Mouse (Mus musculus): Measurements from ENCODE around the gene Chrm4. TPM values are rescaled to one million over a fixed set of nuclear protein-coding genes. Genes with fewer than 3 reads are reported as not detected.
A peak's percentile ranks its signal among the peaks of the same experiment; 100 is the strongest.

Gene Chrm4
- 10 to 100 TPM; 44.0 to 51.3 TPM for total RNA-seq (2021)

DNA sequence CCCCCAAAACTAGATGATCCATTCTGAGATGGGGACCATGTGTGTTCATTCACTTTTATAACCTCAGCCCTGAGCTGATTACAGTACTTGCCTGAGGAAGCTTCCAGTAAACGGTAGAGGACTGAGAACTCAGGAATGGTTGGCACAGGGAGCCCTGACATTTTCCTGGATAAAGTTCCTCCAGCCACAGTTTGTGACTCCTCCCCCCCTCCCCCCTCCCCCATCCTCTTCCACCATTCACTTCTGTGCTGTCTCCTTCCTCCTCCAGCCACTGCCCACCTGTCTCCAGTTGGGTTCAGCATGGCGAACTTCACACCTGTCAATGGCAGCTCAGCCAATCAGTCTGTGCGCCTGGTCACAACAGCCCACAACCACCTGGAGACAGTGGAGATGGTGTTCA, at the start of gene Chrm4:
Gene Chrm4 (plus strand): TSS at position 301 of the 400 bp plus-strand sequence.
- intact Hi-C loops (cut with DNase I), result loop anchor here (5.0 kb wide), 2 partner anchors 35 to 130 kb away; no protein-coding TSS in a partner anchor
- no peak for DNase-seq (ENCODE audit: low spot score in 2 of 2)

DNA sequence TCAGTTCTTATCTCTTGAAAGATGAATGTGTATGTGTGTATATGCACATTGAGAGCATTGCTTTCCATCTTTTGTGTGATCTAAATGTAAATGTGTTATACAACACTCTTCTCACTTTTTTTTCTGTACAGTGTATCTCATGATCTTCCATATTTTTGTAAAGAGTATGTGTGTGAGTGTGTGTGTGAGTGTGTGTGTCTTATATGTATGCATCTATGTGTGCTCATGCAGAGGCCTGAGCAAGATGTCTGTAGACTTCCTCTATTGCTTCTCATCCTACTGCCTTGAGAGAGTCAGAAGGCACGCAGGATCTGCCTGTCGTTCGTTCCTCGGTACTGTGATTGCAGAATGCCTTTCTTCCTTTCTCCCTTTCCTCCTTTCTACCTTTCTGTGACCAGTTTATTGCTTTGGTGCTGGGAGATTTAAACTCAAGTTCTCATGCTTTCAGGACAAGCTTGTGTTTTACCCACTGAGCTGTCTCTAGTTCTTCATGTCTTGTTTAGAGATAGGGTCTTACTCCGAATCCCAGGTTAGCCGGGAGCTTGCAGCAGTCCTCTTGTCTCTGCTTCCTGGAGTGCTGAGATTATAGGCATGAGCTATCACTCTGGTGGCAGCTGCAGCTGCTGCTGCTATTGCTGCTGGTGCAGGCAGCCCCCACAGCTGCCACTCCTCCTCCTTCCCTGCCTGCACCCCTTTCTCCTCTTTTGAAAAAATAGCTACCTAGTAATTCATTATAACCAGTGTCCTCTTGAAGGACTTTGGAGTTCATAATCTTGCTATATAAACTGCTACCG, 48.5 kb upstream of the Chrm4 start:
- peak in 1 of 2 experiments; percentile 18 for DNase-seq (ENCODE audit: low spot score in 2 of 2)
- intact Hi-C loops (cut with DNase I), result no loop called here

DNA sequence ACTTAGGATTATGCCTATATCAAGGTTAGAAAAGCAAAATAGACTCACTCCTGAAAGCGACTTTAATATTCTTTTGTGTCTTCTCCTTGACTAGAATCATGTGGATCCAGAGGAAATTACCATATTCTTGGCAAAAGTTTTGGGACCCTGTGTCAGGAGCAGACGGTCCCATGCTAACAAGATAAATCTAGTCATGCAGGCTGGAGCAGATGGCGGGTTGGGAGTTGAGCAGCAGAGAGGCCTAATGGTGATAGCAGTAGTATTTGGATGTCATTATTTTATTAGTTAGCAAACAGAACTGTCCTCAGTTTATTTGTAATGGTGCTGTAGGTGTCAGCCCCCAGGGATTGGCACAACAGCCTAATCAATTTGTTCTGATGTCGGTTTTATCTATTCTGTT, 43.1 kb upstream of the Chrm4 start:
- no peak for DNase-seq (ENCODE audit: low spot score in 2 of 2)

DNA sequence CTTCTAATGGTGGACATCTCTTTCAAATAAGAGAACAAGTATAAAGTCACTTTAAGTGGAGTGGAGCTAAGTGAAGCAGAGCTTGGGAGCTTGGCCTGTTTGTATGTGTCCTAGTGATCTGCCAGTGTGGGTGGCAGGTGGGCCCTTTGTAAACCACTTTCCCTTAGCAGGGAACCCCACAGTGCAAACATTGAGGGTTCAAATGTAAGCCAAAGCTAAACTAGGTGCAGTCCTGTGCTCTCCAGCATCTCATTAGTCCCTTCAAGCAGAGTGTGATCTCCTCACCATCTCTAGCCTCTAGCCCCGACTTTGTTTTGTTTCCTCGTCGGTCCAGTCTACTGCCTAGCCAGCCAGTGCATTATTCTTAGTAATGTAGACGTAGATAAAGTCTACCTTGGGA, 42.4 kb upstream of the Chrm4 start:
- DNase-seq (ENCODE audit: low spot score in 2 of 2), result no peak
- intact Hi-C loops (cut with DNase I), result no loop called here

More for the DNA sequence above, 43.1 kb upstream of the Chrm4 start:
- intact Hi-C loops (cut with DNase I), result no loop called here

DNA sequence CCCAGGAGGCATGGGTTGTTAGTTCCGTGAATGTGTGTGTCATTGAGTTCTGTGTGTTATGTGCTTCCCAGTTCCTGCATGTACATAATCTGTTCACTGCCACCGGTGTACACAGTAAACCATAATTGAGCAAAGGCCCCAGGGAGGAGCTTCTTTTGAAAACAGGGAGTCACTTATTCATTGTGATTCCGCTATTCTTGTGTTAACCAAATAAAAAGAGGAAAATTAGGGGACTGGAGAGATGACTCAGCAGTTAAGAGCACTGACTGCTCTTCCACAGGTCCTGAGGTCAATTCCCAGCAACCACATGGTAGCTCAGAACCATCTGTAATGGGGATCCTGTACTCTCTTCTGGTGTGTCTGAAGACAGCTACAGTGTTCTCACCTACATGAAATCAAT, 32.3 kb upstream of the Chrm4 start:
- intact Hi-C loops (cut with DNase I), result no loop called here
- no peak for DNase-seq (ENCODE audit: low spot score in 2 of 2)

DNA sequence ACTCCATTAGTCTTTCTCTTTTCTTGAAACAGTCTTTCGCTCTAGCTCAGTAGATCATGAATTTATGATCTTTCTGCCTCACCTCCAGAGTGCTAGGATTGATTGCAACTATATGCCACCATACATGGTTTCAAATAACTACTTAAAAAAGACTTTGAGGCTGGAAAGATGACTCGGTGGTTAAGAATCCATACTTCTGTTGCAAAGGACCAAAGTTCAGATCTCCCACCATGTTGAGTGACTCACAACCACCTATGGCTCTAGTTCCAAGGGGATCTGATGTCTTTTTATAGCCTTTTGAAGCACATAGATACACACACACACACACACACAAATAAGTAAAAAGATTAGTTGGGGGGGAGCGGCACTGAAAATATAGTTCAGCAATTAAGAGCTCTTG, 31.6 kb upstream of the Chrm4 start:
- no peak for DNase-seq (ENCODE audit: low spot score in 2 of 2)
- intact Hi-C loops (cut with DNase I), result no loop called here

DNA sequence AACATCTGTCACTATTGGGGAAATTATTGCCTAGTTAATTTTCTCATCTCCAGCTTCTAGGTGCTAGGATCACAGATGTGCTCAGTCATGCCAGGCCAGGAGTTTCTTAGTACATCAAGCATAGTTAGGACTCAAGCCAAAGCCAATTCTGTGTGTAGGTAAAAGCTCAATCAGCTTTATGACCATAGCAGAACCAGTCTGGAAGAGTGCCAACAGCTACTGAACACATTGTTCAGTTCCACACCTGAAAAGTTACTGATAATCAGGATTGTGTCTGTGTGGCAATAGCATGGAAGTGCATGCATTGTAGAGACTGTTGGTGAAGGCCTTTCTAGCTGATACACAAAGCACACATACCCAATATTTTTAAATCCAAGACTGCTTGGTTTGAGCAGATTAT, 29.1 kb upstream of the Chrm4 start:
- intact Hi-C loops (cut with DNase I), result no loop called here
- no peak for DNase-seq (ENCODE audit: low spot score in 2 of 2)

DNA sequence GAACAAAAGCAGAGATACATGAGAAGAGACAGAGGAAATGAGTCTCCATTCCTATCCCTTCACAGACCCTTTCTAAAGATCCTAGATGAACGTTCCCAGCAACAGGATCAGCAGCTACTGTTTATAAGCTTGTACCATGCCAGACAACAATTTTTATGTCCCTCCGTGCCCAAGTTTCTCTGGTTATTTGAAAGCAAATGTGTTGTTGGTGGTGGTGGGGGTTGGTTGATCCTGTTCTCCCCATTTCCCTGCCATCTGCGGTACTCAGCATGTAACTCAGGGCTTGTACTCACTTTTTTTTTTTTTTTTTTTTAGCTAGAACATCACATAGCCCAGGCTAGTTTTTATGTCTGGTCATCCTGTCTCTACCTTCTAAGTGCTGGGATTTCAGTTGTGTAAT, 27.9 kb upstream of the Chrm4 start:
- intact Hi-C loops (cut with DNase I), result no loop called here
- no peak for DNase-seq (ENCODE audit: low spot score in 2 of 2)

DNA sequence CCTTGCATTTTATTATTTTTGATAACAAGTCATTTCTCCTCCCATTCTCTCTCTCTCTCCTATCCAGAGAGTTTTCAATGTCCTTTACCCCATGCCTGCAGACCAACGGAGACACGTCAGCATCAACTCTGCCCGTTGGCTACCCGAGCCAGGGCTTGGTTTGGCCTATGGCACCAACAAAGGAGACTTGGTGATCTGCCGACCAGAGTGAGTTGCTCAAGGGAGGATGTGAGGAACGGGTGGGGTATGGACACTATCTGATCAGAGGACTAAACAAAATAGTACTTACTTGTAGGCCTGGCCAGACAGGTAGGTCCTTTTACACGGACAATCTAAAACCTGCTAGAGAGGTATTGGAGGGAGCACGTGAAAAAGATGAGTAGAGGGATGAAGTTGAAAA, 26.6 kb upstream of the Chrm4 start:
- no peak for DNase-seq (ENCODE audit: low spot score in 2 of 2)
- intact Hi-C loops (cut with DNase I), result no loop called here

DNA sequence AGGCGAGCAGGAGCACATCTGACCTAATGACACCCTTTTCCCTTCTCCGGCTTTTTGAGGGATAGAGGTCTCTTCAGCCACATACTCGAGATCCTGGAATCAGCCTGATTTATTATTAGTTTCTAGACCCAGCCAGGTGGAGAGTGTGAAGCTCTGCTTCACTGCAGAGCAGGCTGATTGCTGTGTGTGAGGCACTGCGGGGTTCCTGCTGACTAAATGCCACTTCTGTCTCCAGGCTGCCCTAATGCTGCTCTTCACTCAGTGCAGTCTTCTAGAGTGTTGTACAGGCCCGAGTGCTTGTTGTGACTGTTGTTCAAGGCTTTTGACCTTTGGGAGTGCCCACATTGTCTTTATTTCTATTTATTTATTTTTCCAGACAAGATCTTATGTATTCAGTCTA, 24.7 kb upstream of the Chrm4 start:
- DNase-seq (ENCODE audit: low spot score in 2 of 2), result no peak
- intact Hi-C loops (cut with DNase I), result no loop called here

DNA sequence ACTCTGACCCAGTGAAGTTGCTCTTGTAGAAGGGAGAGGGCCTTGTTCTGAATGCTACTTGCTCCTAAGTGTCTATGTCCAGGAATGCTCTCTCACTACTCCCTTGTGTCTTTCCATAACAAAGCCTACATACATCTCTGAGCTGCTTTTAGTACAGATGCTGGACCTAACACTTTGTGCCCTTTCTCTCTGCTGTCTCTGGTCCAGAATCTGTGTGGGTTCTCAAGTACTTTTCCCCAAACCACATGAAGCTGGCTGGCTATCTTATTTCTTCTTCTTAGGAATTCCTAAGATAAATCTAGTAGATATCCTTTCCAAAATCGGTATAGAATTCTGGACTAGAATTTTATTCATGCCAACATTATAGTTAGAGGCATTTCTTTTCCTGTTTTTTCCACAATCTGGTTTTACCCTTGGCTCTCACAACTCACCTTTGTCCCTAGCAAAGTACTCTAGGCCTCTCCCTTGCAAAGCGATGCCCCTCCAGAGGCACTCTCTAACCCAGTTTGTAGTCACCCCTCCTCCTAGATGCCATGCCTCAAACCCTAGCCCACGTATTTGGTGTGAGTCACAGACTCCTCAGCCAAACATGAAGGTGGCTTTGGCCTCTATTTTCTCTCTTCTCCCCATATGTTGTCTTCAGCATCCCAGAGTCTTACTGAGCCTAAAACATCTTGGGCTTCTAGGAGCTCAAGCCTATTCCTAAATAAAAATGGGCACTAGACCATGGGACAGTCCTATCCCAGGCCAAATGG, 23.7 kb upstream of the Chrm4 start:
- DNase-seq (ENCODE audit: low spot score in 2 of 2), result peak; percentile 45 to 54

DNA sequence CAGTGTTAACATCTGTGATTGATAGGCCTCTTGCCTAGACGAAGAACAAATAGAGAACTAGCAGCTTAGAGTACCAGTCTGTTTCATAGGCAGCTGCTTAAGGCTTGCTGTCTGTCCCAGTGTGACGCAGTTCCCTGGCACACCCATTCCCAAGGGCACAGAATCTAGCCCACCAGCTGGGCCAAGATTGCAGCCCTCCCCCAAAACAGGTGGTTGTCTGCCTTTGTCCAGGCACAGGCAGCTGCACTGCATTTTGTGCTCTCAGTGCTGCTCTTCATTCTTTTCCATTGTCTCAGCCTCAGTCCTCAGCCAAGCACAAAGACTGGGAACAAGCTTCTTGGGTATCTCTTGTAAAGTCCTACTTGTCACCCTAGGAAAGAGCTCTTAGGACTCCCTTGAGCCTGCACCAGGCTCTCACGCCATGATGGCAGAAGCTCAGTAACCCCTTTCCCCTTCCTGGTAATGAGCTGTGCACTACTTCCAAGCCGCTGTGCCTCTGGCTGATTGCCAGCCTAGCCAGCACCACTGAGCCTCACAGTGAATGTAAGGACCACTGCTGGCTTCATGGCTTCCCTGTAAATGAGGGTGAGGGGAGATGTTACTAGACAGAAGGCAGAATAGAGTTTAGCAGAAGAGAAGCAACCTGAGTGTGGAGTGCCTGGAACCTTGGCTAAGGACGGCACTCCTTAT, 22.3 kb upstream of the Chrm4 start:
- DNase-seq (ENCODE audit: low spot score in 2 of 2), result peak in 1 of 2 experiments; percentile 21

More for the DNA sequence above, 23.7 kb upstream of the Chrm4 start:
- intact Hi-C loops (cut with DNase I), result no loop called here

DNA sequence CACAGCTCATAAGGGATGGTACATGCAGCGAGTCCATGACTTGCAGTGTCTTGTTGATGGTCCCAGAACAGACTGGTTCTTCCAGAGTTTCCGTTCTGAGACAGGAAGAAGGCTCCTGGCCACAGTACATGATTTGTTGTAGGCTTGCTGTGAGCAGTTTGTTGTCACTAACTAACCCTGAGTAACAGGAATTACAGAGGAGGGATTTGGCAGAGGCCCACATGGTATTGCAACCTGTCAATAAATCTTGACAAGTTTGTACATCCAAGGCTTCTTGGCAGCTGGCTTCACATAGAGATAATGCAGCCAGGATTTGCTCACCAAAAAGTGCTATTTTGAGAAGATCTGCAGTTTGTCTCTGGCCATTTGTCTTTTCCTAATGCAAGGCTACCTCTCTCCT, 20.9 kb upstream of the Chrm4 start:
- DNase-seq (ENCODE audit: low spot score in 2 of 2), result no peak
- intact Hi-C loops (cut with DNase I), result no loop called here

More for the DNA sequence above, 22.3 kb upstream of the Chrm4 start:
- intact Hi-C loops (cut with DNase I), result no loop called here

DNA sequence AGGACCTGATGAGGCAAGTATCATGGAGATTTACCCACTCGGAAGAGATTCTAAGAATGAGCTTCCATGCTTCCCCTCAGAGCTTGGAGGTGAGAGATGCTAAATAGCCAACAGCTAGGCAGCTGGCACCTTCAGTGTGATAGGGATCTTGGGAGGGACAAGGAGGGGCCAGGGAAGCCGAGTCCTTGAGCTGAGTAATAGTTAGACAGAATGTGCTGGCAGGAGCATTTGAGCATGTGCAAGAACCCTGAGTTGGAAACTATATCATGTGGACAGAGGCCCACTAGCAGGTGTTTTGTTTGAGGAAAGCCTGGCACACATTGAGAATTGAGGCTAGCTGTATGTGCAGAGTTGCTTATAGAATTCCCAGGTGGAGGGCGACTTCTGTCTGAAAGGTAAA, 14.4 kb upstream of the Chrm4 start:
- intact Hi-C loops (cut with DNase I), result no loop called here
- DNase-seq (ENCODE audit: low spot score in 2 of 2), result no peak

DNA sequence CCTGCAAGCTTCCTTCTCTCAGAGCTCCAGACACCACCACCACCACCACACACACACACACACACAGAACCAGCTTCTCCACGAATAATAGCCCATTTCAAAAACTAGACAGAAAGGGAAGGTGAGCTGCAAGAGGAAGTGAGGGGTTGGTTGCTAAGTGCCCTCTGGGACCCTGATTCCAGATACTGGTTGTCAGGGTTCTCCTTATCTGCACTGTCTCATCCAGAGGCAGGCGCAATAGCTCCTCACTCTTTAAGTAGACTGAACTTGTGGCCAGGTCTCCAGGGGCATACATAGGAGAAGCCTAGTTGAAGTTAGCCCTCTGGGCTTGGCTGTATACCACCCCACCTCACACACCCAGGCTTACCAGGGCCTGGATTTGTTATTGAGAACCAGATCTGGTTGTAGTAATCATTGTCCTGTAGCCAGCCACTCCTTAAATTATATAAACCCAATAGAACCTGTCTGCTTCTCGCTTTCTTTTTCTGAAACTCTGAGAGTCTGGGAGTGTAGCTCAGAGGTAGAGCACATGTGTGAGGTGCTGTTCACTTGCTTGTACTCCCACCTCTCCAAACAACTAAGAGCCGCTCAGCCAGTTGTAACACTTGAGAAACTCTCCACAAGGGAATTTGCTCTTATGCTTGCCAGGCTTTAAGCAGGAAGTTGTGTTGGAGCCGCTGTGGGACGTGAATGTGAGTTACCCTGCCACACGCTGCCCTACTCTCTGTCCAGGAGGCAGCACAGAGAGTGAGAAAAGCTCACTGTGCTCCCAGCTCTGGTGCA, 13.5 kb upstream of the Chrm4 start:
- intact Hi-C loops (cut with DNase I), result no loop called here
- no peak for DNase-seq (ENCODE audit: low spot score in 2 of 2)

DNA sequence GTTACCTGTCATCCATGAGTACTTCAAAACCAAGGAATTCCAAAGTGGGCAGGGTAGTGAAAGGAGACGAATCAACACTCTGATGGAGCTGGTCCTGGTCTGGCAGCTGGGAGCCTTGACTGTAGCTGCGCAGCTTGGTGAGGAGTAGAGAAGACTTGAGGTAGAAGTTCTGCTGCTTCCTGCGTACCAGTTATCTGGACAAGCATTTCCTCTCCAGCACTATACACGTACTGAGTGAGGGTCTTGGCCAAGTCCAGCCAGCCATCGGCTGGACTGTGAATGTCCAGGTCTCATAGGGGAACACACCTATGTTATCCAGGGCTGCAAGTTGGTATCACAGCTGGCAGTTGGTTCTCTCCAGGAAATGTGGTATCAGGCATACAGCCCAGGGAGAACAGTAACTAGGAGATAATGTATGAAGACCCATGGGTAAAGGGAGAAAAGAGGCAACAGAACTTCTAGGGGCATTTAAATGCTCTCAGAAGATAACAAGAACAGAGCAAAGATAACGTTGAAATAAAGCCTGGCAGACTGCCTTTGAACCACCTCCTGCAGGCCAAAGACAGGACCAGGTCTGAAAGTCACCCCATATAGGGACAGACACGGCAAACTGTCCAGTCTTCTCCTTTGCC, 10.6 kb upstream of the Chrm4 start:
- intact Hi-C loops (cut with DNase I), result no loop called here
- no peak for DNase-seq (ENCODE audit: low spot score in 2 of 2)

DNA sequence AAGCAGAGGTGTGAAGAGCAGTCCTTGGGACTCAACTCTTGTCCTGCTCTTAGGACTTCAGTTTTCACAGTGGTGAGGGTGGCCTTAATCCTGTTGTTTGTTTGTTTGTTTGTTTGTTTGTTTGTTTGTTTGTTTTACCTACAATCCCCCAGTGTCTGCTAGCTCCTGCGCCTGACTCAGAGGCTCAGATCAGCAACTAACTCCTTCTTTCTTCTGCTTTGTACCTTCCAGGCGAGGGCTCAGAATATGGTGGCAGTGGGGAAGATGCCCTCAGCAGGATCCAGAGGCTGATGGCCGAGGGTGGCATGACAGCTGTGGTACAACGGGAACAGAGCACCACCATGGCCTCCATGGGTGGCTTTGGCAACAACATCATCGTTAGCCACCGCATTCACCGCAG, 10.0 kb upstream of the Chrm4 start:
- no peak for DNase-seq (ENCODE audit: low spot score in 2 of 2)
- intact Hi-C loops (cut with DNase I), result no loop called here

DNA sequence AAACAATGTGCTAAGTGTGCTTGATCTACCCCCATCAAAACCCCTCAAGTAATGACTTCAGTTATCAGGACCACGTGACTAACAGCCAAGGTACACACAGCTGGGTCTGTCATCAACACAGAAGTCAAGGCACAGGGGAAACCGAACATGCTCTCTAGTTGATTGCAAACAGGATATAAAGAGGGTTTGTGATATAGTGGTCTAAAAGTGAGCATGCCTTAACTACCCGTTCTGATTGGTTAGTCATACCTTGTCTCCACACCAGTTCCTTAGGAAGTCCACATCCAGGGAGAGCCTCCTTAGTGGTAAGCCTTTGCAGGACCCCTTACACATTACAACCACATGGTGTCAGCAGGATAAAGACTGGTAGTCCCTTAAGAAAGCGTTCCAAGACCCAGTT, 6.9 kb upstream of the Chrm4 start:
- intact Hi-C loops (cut with DNase I), result loop anchor here (5.0 kb wide), 1 partner anchor 48 kb away; no protein-coding TSS in a partner anchor
- no peak for DNase-seq (ENCODE audit: low spot score in 2 of 2)

DNA sequence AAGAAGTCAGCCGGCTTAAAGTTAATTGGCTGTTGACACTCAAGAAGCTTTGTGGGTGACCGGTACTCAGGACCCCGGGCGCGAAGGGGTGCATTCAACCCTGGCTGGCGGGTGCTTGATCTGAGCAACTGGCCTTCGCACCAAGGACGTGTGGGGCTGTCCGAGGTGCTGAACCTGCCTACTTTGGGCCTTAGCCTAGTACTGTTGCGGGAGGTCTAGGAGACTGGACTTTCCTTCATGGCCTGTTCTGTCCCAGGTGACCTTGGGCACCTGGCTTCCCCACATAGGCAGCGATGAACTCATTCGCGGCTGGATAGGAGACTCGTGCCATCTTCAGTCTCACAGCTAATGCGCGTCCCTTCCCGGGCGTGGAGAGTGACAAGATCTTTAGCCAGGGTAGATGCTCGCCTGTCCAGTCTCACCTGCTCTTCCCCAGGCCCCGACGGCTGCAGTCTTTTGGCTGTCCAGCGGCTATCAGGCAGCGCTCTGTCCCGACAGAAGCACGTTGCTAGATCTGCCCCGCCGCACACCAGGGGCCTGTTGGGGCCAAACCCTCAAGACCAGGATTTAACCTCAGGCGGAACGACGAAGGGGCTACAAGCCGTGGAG, 5.8 kb upstream of the Chrm4 start:
- intact Hi-C loops (cut with DNase I), result loop anchor here (5.0 kb wide), 1 partner anchor 49 kb away; no protein-coding TSS in a partner anchor
- no peak for DNase-seq (ENCODE audit: low spot score in 2 of 2)

Measured in left cerebral cortex, postnatal 36 days (tissue).